In the genomic region with DNA sequence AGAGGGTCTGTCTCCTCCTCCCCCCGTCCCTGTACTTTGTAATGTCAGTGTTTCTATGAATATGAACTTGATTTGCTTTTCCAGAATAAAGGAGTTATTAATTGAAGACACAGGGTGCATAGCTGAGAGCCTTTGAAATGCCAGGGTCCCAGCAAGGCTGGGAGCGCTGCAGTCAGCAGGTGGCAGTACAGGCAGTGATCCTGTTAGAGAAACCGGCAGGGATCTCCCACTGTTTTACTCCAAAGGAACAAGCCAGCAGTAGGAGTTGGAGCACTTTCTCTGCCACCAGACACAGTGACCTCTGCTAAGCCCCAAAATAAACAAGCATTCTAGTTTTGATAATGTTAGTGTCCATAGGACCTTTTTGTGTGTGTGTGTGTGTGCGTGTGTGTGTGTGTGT, we compare ENCODE assay signal across 9 mouse cellular contexts. TPM values are rescaled to one million over a fixed set of nuclear protein-coding genes. Genes with fewer than 3 reads are reported as not detected.
DNase-seq lines count a peak whose midpoint lies in the region; ATAC-seq lines count a peak whose summit lies in the region.
"Had no signal": no experiment of that assay in that cellular context is flagged by ENCODE, and none has a peak within 500 bp of the region (broad histone marks: within the 10 kb centered on the region; RNA-seq: fewer than 3 reads in every experiment).

No protein-coding gene starts in this region.

- peak; percentile 52 for DNase-seq in hindbrain, embryonic 14.5 days (ENCODE audit: low spot score)
- DNase-seq in right cerebral cortex, adult 2 months (ENCODE audit: low spot score in 2 of 2), result peak; percentile 37 to 48
- no peak for DNase-seq in right cerebral cortex, postnatal 36 days (ENCODE audit: low spot score in 2 of 2)
- DNase-seq in adrenal gland, postnatal 36 days, result peak; percentile 57 to 72
- DNase-seq in lung, postnatal 4 days, result peak; percentile 54 to 64
- DNase-seq in cerebellum, adult 9-10 months, result no peak
- no peak for DNase-seq in c-Kit-positive CD71-positive TER-119-positive erythroid progenitor cells, embryonic 14.5 days (ENCODE audit: low spot score)

- no peak for ATAC-seq in hindbrain, embryonic 14.5 days (ENCODE audit: low FRiP score)
- no peak for ATAC-seq in hindbrain, embryonic 12.5 days (ENCODE audit: low FRiP score)

- H3K36me3 ChIP-seq in hindbrain, embryonic 14.5 days (replicated peaks; ENCODE audit: control insufficient read depth, insufficient read depth), result peaks cover 38% of the 10 kb centered on the region
- H3K36me3 ChIP-seq in hindbrain, embryonic 12.5 days, result peaks cover 44% of the 10 kb centered on the region

- H3K9ac ChIP-seq in hindbrain, embryonic 14.5 days, result no peak overlapping the region
- no peak overlapping the region for H3K9ac ChIP-seq in hindbrain, embryonic 12.5 days

- no peak overlapping the region for H3K4me2 ChIP-seq in hindbrain, embryonic 14.5 days (replicated peaks)
- H3K4me2 ChIP-seq in hindbrain, embryonic 12.5 days (replicated peaks), result no peak overlapping the region

- no peaks in the 10 kb centered on the region for H3K27me3 ChIP-seq in hindbrain, embryonic 14.5 days (ENCODE audit: control insufficient read depth, insufficient read depth, low read length)
- H3K27me3 ChIP-seq in hindbrain, embryonic 12.5 days, result no peaks in the 10 kb centered on the region

- no peak overlapping the region for H3K27ac ChIP-seq in hindbrain, embryonic 14.5 days
- H3K27ac ChIP-seq in hindbrain, embryonic 12.5 days, result no peak overlapping the region
- H3K27ac ChIP-seq: macrophage had no signal

- 0 out of 2 replicates have a peak, but pooled peaks cover 4% of the 10 kb centered on the region for H3K9me3 ChIP-seq in hindbrain, embryonic 14.5 days (ENCODE audit: control insufficient read depth, low read length)
- no peaks in the 10 kb centered on the region for H3K9me3 ChIP-seq in hindbrain, embryonic 12.5 days (replicated peaks)

- H3K4me1 ChIP-seq in hindbrain, embryonic 14.5 days (replicated peaks; ENCODE audit: control insufficient read depth, insufficient read depth, low read length), result no peaks in the 10 kb centered on the region
- H3K4me1 ChIP-seq in hindbrain, embryonic 12.5 days, result no peaks in the 10 kb centered on the region

- WGBS in hindbrain, embryonic 14.5 days, result 44% methylated on average over 4 of the region's 4 CpGs
- WGBS in hindbrain, embryonic 12.5 days, result 47% methylated on average over 4 of the region's 4 CpGs

- H3K4me3 ChIP-seq in hindbrain, embryonic 14.5 days (replicated peaks; ENCODE audit: low read length), result no peak overlapping the region
- no peak overlapping the region for H3K4me3 ChIP-seq in hindbrain, embryonic 12.5 days

RNA-seq across cellular contexts. Expression of a gene that starts 10.2 kb away (rescaled TPM):
- polyA plus RNA-seq in hindbrain, embryonic 14.5 days (2014; fragmentation: Nextera tagmentation; extraction: Ambion mirVana), result 0.95 and 1.5 TPM in 2 replicates
- 0.96 and 1.5 TPM in 2 replicates for polyA plus RNA-seq in hindbrain, embryonic 12.5 days (2016; fragmentation: Nextera tagmentation; extraction: Ambion mirVana)
- total RNA-seq in adrenal gland, postnatal 36 days (2021), result 1 to 10 TPM in 1 of 2 experiments, under 1 TPM in 1; 0.56 to 1.7 TPM

RNA-seq across cellular contexts. Expression of a gene that starts 18.8 kb away (rescaled TPM):
- 38.0 and 40.8 TPM in 2 replicates for polyA plus RNA-seq in hindbrain, embryonic 14.5 days (2014; fragmentation: Nextera tagmentation; extraction: Ambion mirVana)
- 53.6 and 58.5 TPM in 2 replicates for polyA plus RNA-seq in hindbrain, embryonic 12.5 days (2016; fragmentation: Nextera tagmentation; extraction: Ambion mirVana)
- total RNA-seq in adrenal gland, postnatal 36 days (2021), result 10 to 100 TPM; 26.3 to 37.4 TPM

RNA-seq across cellular contexts. Expression of a gene that starts 31.6 kb away (rescaled TPM):
- polyA plus RNA-seq in hindbrain, embryonic 14.5 days (2014; fragmentation: Nextera tagmentation; extraction: Ambion mirVana), result 34.7 and 36.7 TPM in 2 replicates
- polyA plus RNA-seq in hindbrain, embryonic 12.5 days (2016; fragmentation: Nextera tagmentation; extraction: Ambion mirVana), result 41.3 and 43.3 TPM in 2 replicates
- 10 to 100 TPM; 16.4 to 20.5 TPM for total RNA-seq in adrenal gland, postnatal 36 days (2021)

RNA-seq across cellular contexts. Expression of a gene that starts 36.4 kb away (rescaled TPM):
- 66.8 and 73.1 TPM in 2 replicates for polyA plus RNA-seq in hindbrain, embryonic 14.5 days (2014; fragmentation: Nextera tagmentation; extraction: Ambion mirVana)
- polyA plus RNA-seq in hindbrain, embryonic 12.5 days (2016; fragmentation: Nextera tagmentation; extraction: Ambion mirVana), result 80.1 and 80.6 TPM in 2 replicates
- total RNA-seq in adrenal gland, postnatal 36 days (2021), result 10 to 100 TPM; 29.2 to 37.5 TPM

Comparison
In these comparisons a context has a peak if more than half of its experiments do, and no peak if none do; other contexts are left out.
1. DNase-seq: peak in hindbrain, embryonic 14.5 days (single experiment), right cerebral cortex, adult 2 months (2 of 2), adrenal gland, postnatal 36 days (2 of 2) and lung, postnatal 4 days (2 of 2); none in right cerebral cortex, postnatal 36 days (0 of 2), cerebellum, adult 9-10 months (single experiment) and c-Kit-positive CD71-positive TER-119-positive erythroid progenitor cells, embryonic 14.5 days (single experiment).